Mouse (Mus musculus) forebrain, embryonic 15.5 days (tissue): ENCODE measurements at regions not wholly inside any gene's neighbourhood (a gene's known extent, or its start where the extent isn't known, plus 50 kb on each side); places are given as distances from the start of the nearest gene placed in this dataset.
"Not testable (repeated sequence)": the region's sequence is repeated elsewhere in the genome, so short reads cannot be mapped to it uniquely, and the experiment has no call there.

Experiments used
- ATAC-seq: fragments of 200-750 bp; cut with Nextera tagmentation; replicated peaks from 2 replicates; pipeline ENCODE4 v1.8.0; 2017; ENCODE audit warnings: mild to moderate bottlenecking, moderate TSS enrichment, moderate library complexity
- H3K27ac ChIP-seq: fragments of 300-500 bp; sonication (generic); replicated peaks from 2 replicates; pipeline ENCODE4 v1.5.1; 2015; ENCODE audit warnings: mild to moderate bottlenecking, inconsistent platforms
- H3K27me3 ChIP-seq: fragments of 300-500 bp; sonication (generic); 2 replicates; pipeline ENCODE4 v1.6.1; 2015; ENCODE audit warnings: inconsistent platforms
- H3K36me3 ChIP-seq: fragments of 300-500 bp; sonication (generic); 2 replicates; pipeline ENCODE4 v1.6.1; 2015; ENCODE audit warnings: mild to moderate bottlenecking, inconsistent platforms
- H3K4me1 ChIP-seq: fragments of 300-500 bp; sonication (generic); 2 replicates; pipeline ENCODE4 v1.6.1; 2015; ENCODE audit warnings: inconsistent platforms
- H3K4me2 ChIP-seq: fragments of 300-500 bp; sonication (generic); replicated peaks from 2 replicates; pipeline ENCODE4 v1.6.1; 2015; ENCODE audit warnings: mild to moderate bottlenecking, inconsistent platforms
- H3K4me3 ChIP-seq: fragments of 300-500 bp; sonication (generic); 2 replicates; pipeline ENCODE4 v1.5.1; 2015; ENCODE audit warnings: mild to moderate bottlenecking, inconsistent platforms
- H3K9ac ChIP-seq: fragments of 300-500 bp; sonication (generic); replicated peaks from 2 replicates; pipeline ENCODE4 v1.6.1; 2015; ENCODE audit warnings: mild to moderate bottlenecking, inconsistent platforms
- H3K9me3 ChIP-seq: fragments of 300-500 bp; sonication (generic); 2 replicates; pipeline ENCODE4 v1.6.1; 2016; ENCODE audit warnings: inconsistent platforms
- WGBS: fragments of 180-500 bp; shearing (Covaris S2); methylation state at CpG from one replicate; pipeline ENCODE4 v1.1.7; 2015; ENCODE audit warnings: mixed read lengths; 5-methylcytosine and 5-hydroxymethylcytosine counted together

DNA sequence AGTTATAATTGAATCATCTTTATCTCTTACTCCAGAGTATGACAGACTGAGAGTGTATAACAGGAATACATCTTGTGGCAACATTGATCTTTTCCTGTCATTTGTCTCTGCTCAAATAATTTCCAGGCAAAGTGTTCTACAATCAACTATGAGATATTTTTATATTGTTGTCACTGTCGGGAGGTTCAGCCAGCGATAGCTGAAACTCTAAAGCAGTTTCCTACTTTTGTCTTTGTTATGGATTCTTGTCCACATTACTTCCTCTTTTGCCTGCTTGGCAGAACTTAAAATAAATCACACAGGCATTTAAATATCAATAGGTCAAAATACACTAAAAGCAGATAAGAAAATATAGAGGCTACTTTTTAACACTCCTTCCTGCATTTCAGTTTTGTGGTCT, 820.2 kb downstream of the Robo2 start:
- Histone ChIP-seq H3K36me3 (no peaks in the 10 kb centered on the region), H3K9me3 (no peaks in the 10 kb centered on the region), H3K4me3 (no peak overlapping the region), H3K27me3 (no peaks in the 10 kb centered on the region), H3K9ac (no peak overlapping the region), H3K4me1 (no peaks in the 10 kb centered on the region), H3K4me2 (no peak overlapping the region), H3K27ac (no peak overlapping the region)
- ATAC-seq = no peak
- 71% methylated on average over 2 of the region's 2 CpGs for WGBS

DNA sequence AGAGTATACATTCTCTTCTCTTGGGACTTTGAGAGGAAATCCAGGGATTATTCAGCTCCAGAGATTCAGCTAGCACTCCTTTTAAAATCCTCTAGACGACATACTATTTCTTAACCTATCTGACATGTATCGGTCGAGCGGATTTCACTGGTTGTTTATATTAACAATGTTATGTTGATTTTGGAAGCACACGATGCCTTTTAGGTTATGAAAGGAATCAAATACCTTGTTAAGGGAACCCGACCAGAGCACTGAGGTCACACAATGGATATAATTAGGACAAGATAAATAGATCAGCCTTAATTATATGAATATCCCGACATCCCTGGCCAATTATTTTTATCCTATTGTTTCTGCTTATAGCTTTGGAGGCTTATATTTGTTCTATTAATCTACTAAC, 850.4 kb downstream of the Robo2 start:
- Histone ChIP-seq H3K4me2 (no peak overlapping the region), H3K4me1 (no peaks in the 10 kb centered on the region), H3K36me3 (no peaks in the 10 kb centered on the region), H3K9ac (no peak overlapping the region), H3K27me3 (no peaks in the 10 kb centered on the region), H3K4me3 (no peak overlapping the region), H3K27ac (no peak overlapping the region), H3K9me3 (no peaks in the 10 kb centered on the region)
- WGBS = 58% methylated on average over 7 of the region's 7 CpGs
- ATAC-seq = no peak

DNA sequence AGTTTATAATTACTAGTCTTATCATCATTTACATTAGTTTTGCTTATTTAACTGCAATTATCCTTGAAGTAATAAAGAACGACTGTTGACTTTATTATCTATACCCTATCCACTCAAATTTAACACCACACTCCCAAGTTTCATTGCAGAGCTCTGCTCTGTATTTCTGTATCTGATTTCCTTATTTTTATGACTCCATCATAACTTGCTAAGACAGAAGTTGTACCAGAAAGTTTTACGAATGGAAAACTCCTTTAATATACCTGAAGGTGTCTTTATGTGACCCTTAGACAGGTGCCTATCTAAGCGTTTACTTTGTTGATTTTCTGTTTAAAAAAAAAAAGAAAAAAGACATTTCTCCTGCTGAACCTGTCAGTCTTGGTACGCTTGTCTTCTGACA, 854.7 kb downstream of the Robo2 start:
- Histone ChIP-seq H3K27me3 (no peaks in the 10 kb centered on the region), H3K9ac (no peak overlapping the region), H3K9me3 (no peaks in the 10 kb centered on the region), H3K4me2 (no peak overlapping the region), H3K4me3 (no peak overlapping the region), H3K4me1 (no peaks in the 10 kb centered on the region), H3K27ac (no peak overlapping the region), H3K36me3 (no peaks in the 10 kb centered on the region)
- ATAC-seq = no peak
- 95% methylated on average over 4 of the region's 4 CpGs for WGBS

DNA sequence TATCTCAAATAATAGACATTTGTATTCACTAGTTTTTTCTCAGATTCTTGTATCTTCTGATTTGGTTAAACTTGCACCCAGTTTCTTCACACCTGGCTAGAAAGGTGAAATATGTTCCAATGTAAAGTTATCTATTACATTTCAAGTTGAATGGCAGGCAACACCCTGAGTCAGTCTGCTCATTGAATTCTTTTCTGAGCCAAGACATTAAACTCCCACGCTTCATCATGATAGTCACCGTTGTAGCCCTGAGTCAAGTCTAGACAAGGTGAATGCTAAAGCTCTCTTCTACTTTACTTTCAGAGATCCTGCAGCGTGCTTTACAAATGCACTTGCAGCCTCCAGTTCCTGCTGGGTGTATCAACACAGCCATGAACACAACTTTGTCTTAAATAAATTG, 868.0 kb downstream of the Robo2 start:
- H3K9me3 ChIP-seq = no peaks in the 10 kb centered on the region
- WGBS = 88% methylated on average over 3 of the region's 3 CpGs
- H3K9ac ChIP-seq = no peak overlapping the region
- no peak overlapping the region for H3K4me3 ChIP-seq
- H3K27me3 ChIP-seq = no peaks in the 10 kb centered on the region
- no peak for ATAC-seq
- no peaks in the 10 kb centered on the region for H3K36me3 ChIP-seq
- H3K4me1 ChIP-seq = no peaks in the 10 kb centered on the region
- H3K27ac ChIP-seq = no peak overlapping the region
- H3K4me2 ChIP-seq = no peak overlapping the region

DNA sequence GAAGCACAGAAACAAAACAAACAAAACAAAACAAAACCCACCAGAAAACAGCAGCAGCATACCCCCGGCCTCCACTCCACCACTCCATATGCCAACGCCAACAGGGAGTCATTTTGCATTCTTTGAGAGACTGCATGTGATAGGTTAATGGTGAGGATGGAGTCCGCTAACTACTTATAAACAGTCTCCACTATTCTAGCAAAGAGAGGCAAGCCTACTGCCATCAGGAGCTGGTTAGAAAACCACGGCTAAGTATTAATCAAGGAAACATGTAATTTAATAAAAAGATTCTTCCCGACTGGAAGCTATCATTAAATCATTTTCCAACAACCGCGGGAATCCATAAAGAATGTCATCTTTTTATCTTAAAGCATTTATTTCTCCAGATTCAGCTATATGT, 873.6 kb downstream of the Robo2 start:
- WGBS = 91% methylated on average over 7 of the region's 7 CpGs

DNA sequence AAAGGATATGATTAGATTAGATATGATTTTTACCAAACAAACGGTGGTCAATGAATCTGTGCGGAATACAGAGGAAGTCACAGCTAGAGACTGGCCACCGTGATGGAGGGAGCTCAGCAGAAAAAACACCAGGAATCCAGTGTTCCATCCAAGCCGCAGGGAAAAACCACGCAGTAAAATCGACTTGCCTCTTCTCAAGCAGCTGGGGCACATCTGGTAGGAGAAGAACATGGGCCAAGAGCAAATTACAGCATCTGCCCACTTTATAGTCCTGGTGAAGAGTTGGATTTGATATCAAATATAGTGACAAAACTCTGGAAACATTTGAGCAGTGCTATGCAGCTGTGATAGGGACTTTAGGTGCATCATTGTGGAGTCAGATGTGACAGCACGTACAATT, 874.1 kb downstream of the Robo2 start:
- Histone ChIP-seq H3K4me2 (no peak overlapping the region), H3K27ac (no peak overlapping the region), H3K36me3 (no peaks in the 10 kb centered on the region), H3K4me1 (no peaks in the 10 kb centered on the region), H3K27me3 (no peaks in the 10 kb centered on the region), H3K4me3 (no peak overlapping the region), H3K9ac (no peak overlapping the region), H3K9me3 (no peaks in the 10 kb centered on the region)
- no peak for ATAC-seq
- 95% methylated on average over 7 of the region's 7 CpGs for WGBS

More for the DNA sequence above, 873.6 kb downstream of the Robo2 start:
- Histone ChIP-seq H3K27me3 (no peaks in the 10 kb centered on the region), H3K4me1 (no peaks in the 10 kb centered on the region), H3K9me3 (no peaks in the 10 kb centered on the region), H3K4me2 (no peak overlapping the region), H3K4me3 (no peak overlapping the region), H3K9ac (no peak overlapping the region), H3K36me3 (no peaks in the 10 kb centered on the region), H3K27ac (no peak overlapping the region)
- ATAC-seq = no peak

DNA sequence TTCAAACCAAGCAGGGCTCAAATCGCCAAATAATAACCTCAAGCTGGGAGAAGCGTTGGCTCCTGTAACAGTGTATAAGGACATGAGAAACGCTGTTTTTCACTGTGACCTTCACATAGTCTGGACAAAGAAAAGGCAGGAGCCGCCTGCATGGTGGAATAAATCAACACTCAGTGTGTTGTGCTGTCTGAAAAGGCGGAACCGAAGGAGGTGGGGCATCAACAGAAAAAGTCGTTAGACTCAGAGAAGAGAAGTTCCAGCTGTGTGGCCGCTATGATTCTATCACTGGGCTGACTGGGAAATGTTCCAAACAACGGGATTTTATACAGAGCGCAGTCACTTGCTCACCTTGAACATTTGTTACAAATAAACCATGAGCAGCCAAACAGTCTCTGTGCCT, 881.4 kb downstream of the Robo2 start:
- no peak overlapping the region for H3K27ac ChIP-seq
- H3K4me3 ChIP-seq = no peak overlapping the region
- no peaks in the 10 kb centered on the region for H3K4me1 ChIP-seq
- no peaks in the 10 kb centered on the region for H3K9me3 ChIP-seq
- no peaks in the 10 kb centered on the region for H3K27me3 ChIP-seq
- H3K4me2 ChIP-seq = 0 out of 2 replicates have a peak overlapping the region, but pooled peaks have one; percentile 14
- 32% methylated on average over 10 of the region's 10 CpGs for WGBS
- no peaks in the 10 kb centered on the region for H3K36me3 ChIP-seq
- no peak overlapping the region for H3K9ac ChIP-seq
- ATAC-seq = no peak

DNA sequence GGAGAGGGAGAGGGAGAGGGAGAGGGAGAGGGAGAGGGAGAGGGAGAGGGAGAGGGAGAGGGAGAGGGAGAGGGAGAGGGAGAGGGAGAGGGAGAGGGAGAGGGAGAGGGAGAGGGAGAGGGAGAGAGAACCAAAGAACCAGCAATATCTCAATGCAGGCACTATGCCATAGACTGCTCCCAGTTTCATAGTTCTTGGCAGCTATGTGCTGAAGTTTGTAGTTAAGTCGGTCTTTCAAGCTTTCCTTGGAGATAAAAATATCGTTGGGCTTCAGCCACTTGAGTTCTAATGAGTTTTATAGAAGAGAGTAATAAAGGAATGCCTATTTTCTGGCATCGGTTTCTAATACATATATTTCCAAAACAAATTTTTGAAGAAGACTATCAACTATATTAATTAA, 888.7 kb downstream of the Robo2 start:
- WGBS = 72% methylated on average over 3 of the region's 3 CpGs
- not testable (repeated sequence) for H3K4me3 ChIP-seq, H3K27ac ChIP-seq, ATAC-seq, H3K36me3 ChIP-seq, H3K9me3 ChIP-seq, H3K4me2 ChIP-seq, H3K9ac ChIP-seq, H3K4me1 ChIP-seq, H3K27me3 ChIP-seq

DNA sequence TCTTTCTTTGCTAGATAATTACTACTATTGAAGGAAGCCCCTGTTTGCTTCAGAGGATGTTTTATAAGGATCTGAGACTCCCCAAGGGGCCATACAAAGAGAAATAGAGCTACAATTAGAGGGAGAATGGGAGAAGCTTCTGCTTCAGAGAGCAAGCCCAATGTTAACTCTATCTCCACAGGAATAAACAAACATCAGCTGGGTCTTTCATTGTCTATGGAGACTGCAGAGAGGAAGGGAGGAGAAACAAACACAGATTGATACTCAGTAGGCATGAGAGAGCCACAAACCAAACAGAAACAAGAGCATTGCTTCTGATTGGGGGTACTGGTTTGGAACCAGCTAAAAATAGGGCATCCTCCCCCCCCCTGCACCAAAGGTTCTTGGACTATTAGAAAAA, 906.9 kb downstream of the Robo2 start:
- no peaks in the 10 kb centered on the region for H3K36me3 ChIP-seq
- H3K27ac ChIP-seq = no peak overlapping the region
- H3K4me3 ChIP-seq = no peak overlapping the region
- H3K27me3 ChIP-seq = no peaks in the 10 kb centered on the region
- H3K4me1 ChIP-seq = no peaks in the 10 kb centered on the region
- no peaks in the 10 kb centered on the region for H3K9me3 ChIP-seq
- ATAC-seq = no peak
- H3K4me2 ChIP-seq = no peak overlapping the region
- H3K9ac ChIP-seq = no peak overlapping the region

DNA sequence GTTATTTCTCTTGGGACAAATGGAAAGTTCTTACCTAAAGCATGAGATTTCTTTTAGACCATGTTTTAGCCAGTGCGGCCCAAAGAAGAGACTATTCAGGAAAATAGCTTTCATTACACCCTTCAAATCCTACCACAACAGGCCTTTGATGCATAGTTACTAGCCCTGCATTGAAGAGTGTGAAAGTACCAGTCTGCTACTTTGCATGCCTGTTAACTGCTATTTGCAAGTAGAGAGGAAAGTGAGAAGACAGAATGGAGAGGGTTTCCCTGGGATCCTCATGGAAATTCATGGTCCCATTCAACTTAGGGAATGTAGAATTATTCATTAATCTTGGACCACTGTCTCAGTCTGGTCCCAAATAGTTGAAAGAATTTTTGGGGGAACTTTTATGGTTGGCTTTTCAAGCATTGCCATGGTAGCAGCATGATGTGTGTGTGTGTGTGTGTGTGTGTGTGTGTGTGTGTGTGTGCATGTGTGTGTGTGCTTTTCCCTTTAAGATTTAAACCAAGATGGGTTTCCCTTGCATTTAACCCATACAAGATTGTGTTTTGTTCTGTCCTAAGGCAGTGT, 912.9 kb downstream of the Robo2 start:
- Histone ChIP-seq H3K9me3 (no peaks in the 10 kb centered on the region), H3K36me3 (no peaks in the 10 kb centered on the region), H3K27me3 (no peaks in the 10 kb centered on the region), H3K27ac (no peak overlapping the region), H3K4me2 (no peak overlapping the region), H3K9ac (no peak overlapping the region), H3K4me1 (no peaks in the 10 kb centered on the region), H3K4me3 (no peak overlapping the region)
- peak; percentile 35; the same call in 1 of the 2 replicates for ATAC-seq
- WGBS = 37% methylated on average over 1 of the region's 1 CpGs

DNA sequence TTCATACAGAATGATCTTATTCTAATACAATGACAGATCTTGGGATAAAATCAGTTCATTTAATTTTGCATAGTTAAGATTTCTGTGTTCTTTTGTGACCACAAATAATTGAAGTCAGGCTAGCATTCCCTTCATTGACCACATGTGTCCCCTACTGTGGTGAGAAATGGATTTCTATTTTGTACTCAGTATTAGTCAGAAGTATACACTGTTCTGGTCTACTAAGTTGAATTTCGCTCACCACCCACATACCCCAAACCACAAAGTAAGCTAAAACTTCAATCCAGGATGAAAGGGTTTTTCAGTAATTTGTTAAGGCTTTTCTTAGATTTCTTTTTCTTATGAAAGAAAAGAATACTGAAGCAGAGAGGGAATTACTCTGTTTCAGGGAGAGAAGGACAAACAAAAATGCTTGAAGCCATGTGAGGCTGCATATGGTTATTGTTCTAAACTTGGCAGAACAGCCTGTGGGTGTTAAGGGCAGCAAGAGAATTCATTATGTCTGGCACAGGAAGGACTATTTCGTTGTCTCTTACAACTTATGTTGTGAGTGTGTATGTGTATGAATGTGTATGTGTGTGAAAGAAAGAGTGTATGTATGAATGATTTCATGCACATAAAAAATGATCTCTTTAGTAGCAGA, 928.3 kb downstream of the Robo2 start:
- no peak overlapping the region for H3K4me2 ChIP-seq
- H3K9ac ChIP-seq = no peak overlapping the region
- no peaks in the 10 kb centered on the region for H3K36me3 ChIP-seq
- no peak overlapping the region for H3K27ac ChIP-seq
- H3K4me1 ChIP-seq = no peaks in the 10 kb centered on the region
- no peaks in the 10 kb centered on the region for H3K27me3 ChIP-seq
- no peak overlapping the region for H3K4me3 ChIP-seq
- WGBS = 64% methylated on average over 2 of the region's 2 CpGs
- no peaks in the 10 kb centered on the region for H3K9me3 ChIP-seq
- ATAC-seq = no peak

DNA sequence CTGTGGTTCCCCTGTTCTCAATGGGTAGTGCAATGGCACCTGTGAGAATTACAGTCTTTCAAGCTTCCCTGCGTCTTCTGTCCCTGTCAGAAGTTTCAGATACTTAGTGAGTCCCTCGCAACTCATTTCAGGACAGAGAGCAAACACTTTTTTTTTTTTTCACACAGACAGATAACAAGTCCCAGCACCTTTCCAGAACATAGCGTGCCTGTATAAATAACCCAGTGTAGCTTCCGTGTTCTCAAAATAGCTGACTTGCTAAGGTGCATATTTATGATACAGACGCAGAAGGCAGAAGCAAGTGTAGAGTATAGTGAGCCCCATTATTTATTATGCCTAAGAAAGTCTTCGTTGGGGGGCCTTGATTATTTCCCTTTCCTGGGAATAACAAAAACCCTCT, 929.4 kb downstream of the Robo2 start:
- WGBS = 65% methylated on average over 6 of the region's 6 CpGs
- no peak for ATAC-seq
- Histone ChIP-seq H3K4me1 (no peaks in the 10 kb centered on the region), H3K4me3 (no peak overlapping the region), H3K27me3 (no peaks in the 10 kb centered on the region), H3K4me2 (no peak overlapping the region), H3K36me3 (no peaks in the 10 kb centered on the region), H3K9ac (no peak overlapping the region), H3K9me3 (no peaks in the 10 kb centered on the region), H3K27ac (no peak overlapping the region)

DNA sequence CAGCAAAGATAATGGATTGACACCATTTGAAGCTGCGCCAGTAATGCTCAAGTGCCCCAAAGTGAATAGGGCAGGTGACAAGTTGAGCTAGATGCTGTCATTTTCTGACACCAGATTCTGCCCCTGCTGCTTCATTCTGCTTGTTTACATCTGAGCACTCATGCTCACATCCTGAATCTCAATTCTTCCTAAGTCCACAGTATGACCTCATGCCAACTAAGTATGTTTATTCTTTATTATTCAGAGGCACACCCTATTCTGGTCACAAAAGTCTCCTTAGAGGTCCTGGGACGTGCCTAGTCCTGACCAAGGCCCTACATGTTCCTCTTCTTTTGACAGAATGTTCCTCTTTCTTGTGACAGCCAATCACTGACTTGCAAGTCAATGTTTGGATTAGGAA, 938.1 kb downstream of the Robo2 start:
- Histone ChIP-seq H3K27me3 (no peaks in the 10 kb centered on the region), H3K4me2 (no peak overlapping the region), H3K27ac (no peak overlapping the region), H3K36me3 (no peaks in the 10 kb centered on the region), H3K4me3 (no peak overlapping the region), H3K9me3 (no peaks in the 10 kb centered on the region), H3K9ac (no peak overlapping the region), H3K4me1 (0 out of 2 replicates have a peak, but pooled peaks cover 4% of the 10 kb centered on the region)
- ATAC-seq = no peak
- 73% methylated on average over 2 of the region's 2 CpGs for WGBS
